Mouse (Mus musculus) erythroblast, adult 5-6 weeks (primary cell): Measurements from ENCODE around the gene Arpc5l. TPM values are rescaled to one million over a fixed set of nuclear protein-coding genes. Genes with fewer than 3 reads are reported as not detected.
A peak's percentile ranks its signal among the peaks of the same experiment; 100 is the strongest.
"Not testable (repeated sequence)": the region's sequence is repeated elsewhere in the genome, so short reads cannot be mapped to it uniquely, and the experiment has no call there.

Source experiments
- ATAC-seq: replicated peaks from 2 replicates; pipeline ENCODE4 v1.8.0; 2016; ENCODE audit warnings: moderate number of reproducible peaks, mild to moderate bottlenecking, moderate TSS enrichment, inconsistent platforms; ENCODE audit not compliant: poor library complexity, low FRiP score, severe bottlenecking
- total RNA-seq, 2 experiments: library from RNA; stranded (forward) in 1 of 2; stranded (reverse) in 1 of 2; fragments of 150-400 nt in 1 of 2; fragments of 200-764, 138-1000 nt in 1 of 2; gene quantifications; 2 replicates each; pipeline versions ENCODE4 v1.2.3 to v1.2.4; 2015 to 2017; ENCODE audit warnings: low replicate concordance in 2 of 2

Arpc5l gene
- total RNA-seq, 2 experiments from 2014 or later, result 13.5 to 25.6 TPM

GRCm38 (mm10) chr2:38997386-38998374, 7.5 kb upstream of the Arpc5l start, which contains the start of gene Wdr38:
TSS of gene Wdr38 (plus strand) at chr2:38997476.
- ATAC-seq, result peak; percentile 91

GRCm38 (mm10) chr2:38999381-38999780, 5.8 kb upstream of the Arpc5l start:
- no peak for ATAC-seq

- ATAC-seq, result no peak
Measured at GRCm38 (mm10) chr2:38999910-39000586, 5.1 kb upstream of the Arpc5l start.

GRCm38 (mm10) chr2:39000587-39000919, 4.6 kb upstream of the Arpc5l start:
- ATAC-seq, result no peak

- no peak for ATAC-seq
Measured at GRCm38 (mm10) chr2:39001866-39002265, 3.3 kb upstream of the Arpc5l start.

DNA sequence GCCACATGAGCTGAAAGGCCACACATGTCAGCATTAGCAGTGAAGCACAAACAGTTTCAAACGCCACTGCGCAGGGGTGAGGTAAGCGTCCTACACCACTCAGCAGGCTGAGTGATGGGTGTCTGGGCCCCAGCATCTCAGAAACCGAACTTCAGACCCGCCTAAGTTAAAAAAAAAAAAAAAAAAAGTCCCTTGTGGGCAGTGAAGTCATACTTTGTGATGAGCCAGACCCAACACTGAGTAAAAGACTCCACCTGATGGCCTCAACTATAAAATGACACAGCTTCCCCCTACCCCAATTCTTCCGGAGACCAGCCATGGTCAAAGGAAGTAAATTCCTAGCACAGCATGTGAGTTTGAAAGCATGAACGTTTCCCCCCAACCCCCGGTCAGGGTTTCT, 2.0 kb upstream of the Arpc5l start:
- ATAC-seq, result no peak

- ATAC-seq, result no peak
Measured at GRCm38 (mm10) chr2:39003512-39003911, 1.6 kb upstream of the Arpc5l start.

GRCm38 (mm10) chr2:39004372-39004771, 776 bp upstream of the Arpc5l start:
- no peak for ATAC-seq

GRCm38 (mm10) chr2:39005574-39006079, 479 bp downstream of the Arpc5l start, which contains the start of gene Rpl35:
TSS of gene Rpl35 (minus strand) at chr2:39005624.
- ATAC-seq, result 0 out of 2 replicates have a peak, but pooled peaks have one; percentile 1

DNA sequence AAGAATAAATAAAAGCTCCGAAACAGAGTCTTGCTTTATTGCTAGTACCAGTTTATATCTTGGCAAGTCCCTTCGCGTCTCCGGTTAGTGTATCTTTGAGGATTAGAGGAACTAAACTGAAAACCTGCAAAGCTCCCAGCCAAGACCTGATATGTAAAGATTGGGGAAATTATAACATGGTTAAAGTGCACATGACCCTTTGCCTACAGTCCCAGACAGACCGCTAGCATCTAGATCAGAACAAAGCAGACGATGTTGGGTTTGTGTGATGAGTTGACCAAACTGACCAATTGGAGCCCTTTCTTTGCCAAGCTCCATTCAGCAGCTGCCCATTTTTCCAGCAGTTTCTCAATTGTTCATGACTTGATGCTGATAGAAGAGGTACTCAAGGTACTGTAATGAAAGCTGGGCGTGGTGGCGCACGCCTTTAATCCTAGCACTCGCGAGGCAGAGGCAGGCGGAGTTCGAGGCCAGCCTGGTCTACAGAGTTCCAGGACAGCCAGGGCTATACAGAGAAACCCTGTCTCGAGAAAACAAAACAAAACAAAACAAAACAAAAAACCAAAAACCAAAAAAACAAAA, 1.1 kb downstream of the Arpc5l start:
- no peak for ATAC-seq

GRCm38 (mm10) chr2:39007865-39008264, 2.7 kb downstream of the Arpc5l start:
- peak; percentile 81 for ATAC-seq

GRCm38 (mm10) chr2:39008350-39008851, 3.3 kb downstream of the Arpc5l start:
- peak; percentile 26 for ATAC-seq

DNA sequence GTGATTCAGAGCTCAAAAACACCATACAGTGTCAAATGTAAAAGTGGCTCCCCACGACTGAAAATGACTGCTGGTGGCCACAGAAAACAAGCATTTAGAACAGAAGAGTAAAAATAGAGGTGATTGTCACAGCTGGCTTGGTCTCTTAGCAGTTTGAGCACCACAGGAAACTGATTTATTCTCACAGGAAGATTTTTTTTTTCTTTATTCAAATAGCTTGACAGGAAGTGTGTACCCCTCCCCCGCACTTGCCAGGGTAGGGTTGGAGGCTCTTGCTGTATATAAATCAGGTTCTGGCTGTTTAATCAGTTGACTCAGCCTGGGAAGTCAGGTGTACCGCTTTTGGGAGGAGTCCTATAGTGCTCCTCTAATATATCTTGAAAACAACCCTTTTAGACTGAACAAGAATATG, 3.8 kb downstream of the Arpc5l start:
- ATAC-seq, result no peak

- ATAC-seq, result not testable (repeated sequence)
Measured at GRCm38 (mm10) chr2:39010144-39010543, 5.0 kb downstream of the Arpc5l start.

- no peak for ATAC-seq
Measured at GRCm38 (mm10) chr2:39011264-39011663, 6.1 kb downstream of the Arpc5l start.

DNA sequence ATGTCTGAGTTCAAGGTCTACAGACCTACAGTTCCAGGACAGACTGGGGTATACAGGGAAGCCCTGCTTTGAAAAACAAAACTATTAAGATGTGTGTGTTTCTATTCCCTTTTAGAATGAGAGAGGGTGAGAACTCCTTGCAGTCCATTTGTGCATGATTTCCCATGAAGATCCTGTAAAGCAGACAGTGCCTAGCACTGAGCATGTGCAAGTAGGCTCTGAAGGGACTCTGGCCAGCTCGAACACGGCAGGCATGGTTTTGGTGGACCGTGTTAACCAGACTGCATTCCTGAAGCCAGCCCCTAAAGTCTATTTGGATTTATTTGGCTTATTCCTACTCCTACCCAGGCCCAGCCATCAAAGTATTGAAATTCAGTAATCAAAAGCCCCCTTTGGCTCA, 6.8 kb downstream of the Arpc5l start:
- no peak for ATAC-seq

DNA sequence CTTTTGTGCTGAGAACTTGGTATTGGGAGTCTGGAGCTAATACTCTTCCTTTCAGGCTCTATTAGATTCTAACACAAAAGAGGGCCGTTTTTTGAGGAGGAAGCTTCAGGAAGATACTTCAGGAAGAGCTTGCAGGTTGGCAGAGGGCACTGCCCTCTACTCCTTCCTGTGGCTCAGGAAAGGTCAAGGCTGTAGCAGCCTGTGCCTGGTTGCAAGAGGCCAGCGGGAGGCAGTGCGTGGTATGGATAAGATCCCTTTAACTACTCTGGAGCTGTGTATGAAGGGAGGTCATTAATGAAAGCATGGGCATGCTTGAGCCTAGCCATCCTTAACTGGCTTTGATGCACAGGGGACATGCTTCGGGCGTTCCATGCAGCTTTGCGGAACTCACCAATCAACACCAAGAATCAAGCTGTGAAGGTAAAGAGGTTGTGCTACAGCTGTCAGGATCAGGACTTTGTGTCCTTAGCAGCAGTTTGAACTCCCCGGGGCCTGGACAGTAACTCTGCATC, 7.7 kb downstream of the Arpc5l start:
- ATAC-seq, result no peak

- no peak for ATAC-seq
Measured at GRCm38 (mm10) chr2:39016581-39016980, 11.4 kb downstream of the Arpc5l start.

GRCm38 (mm10) chr2:39020004-39020403, 14.9 kb downstream of the Arpc5l start:
- ATAC-seq, result no peak

DNA sequence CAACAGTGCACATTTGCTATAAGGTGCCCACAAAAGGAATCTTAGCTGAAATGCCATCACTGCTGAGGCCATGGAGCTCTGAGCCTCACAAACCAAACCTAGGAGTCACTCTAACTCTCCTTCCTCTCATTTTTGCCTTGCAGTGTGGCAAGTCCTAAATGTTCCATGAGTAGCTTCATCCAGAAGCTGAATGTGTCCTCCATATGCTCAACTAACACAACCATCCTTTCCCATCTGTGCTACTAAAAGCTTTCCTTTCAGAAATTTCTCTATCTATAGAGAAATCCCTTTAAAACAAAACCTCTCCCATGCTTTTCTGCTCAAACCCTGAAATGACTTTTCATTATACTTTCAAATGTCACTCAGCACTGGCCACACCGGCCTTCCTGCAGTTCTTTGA, 26.5 kb downstream of the Arpc5l start:
- ATAC-seq, result no peak
